Mouse (Mus musculus) lung, postnatal 0 days (tissue): Measurements from ENCODE around the gene Ssbp2. TPM values are rescaled to one million over a fixed set of nuclear protein-coding genes. Genes with fewer than 3 reads are reported as not detected.

ENCODE experiments used
- ATAC-seq: fragments of 200-750 bp; cut with Nextera tagmentation; 2 replicates; pipeline ENCODE4 v1.8.0; 2017; ENCODE audit warnings: moderate library complexity
- DNase-seq: peaks from one replicate; pipeline ENCODE4 v3.0.0-alpha.2; 2016; ENCODE audit warnings: low spot score
- H3K27ac ChIP-seq: fragments of 300-500 bp; sonication (generic); 2 replicates; pipeline ENCODE4 v1.5.1; 2014; ENCODE audit warnings: antibody characterized with exemption, mild to moderate bottlenecking, low read length, mixed read lengths
- H3K27me3 ChIP-seq: fragments of 300-500 bp; sonication (generic); replicated peaks from 2 replicates; pipeline ENCODE4 v1.6.1; 2014; ENCODE audit warnings: low read length, mixed read lengths; ENCODE audit not compliant: insufficient read depth
- H3K36me3 ChIP-seq: fragments of 300-500 bp; sonication (generic); 2 replicates; pipeline ENCODE4 v1.6.1; 2014; ENCODE audit warnings: low read length, mixed read lengths; ENCODE audit not compliant: insufficient read depth
- H3K4me1 ChIP-seq: fragments of 300-500 bp; sonication (generic); 2 replicates; pipeline ENCODE4 v1.6.1; 2014; ENCODE audit warnings: antibody characterized with exemption, low read depth, low read length, mixed read lengths; ENCODE audit not compliant: insufficient read depth
- H3K4me2 ChIP-seq: fragments of 300-500 bp; sonication (generic); replicated peaks from 2 replicates; pipeline ENCODE4 v1.6.1; 2014; ENCODE audit warnings: low read depth, mild to moderate bottlenecking, low read length, moderate library complexity, mixed read lengths
- H3K4me3 ChIP-seq: fragments of 300-500 bp; sonication (generic); 2 replicates; pipeline ENCODE4 v1.5.1; 2014; ENCODE audit warnings: low read depth, low read length
- H3K9ac ChIP-seq: fragments of 300-500 bp; sonication (generic); replicated peaks from 2 replicates; pipeline ENCODE4 v1.6.1; 2014; ENCODE audit warnings: low read depth, mild to moderate bottlenecking
- H3K9me3 ChIP-seq: fragments of 300-500 bp; sonication (generic); 2 replicates; pipeline ENCODE4 v1.6.1; 2016; ENCODE audit warnings: low read length, mixed read lengths
- CTCF ChIP-seq: IDR thresholded peaks from 2 replicates; pipeline ENCODE4 v1.5.1; 2016; ENCODE audit warnings: antibody characterized with exemption, mild to moderate bottlenecking
- EP300 ChIP-seq: IDR thresholded peaks from 2 replicates; pipeline ENCODE4 v1.6.1; 2016; ENCODE audit warnings: antibody characterized with exemption, mild to moderate bottlenecking, control low read depth
- WGBS: fragments of 180-500 bp; shearing (Covaris S2); extraction: QIAGEN DNeasy Blood & Tissue Kit; methylation state at CpG from one replicate; pipeline ENCODE4 v1.1.7; 2014; 5-methylcytosine and 5-hydroxymethylcytosine counted together
- polyA plus RNA-seq: library from polyadenylated mRNA; unstranded; fragments of >200 nt; fragmentation: Nextera tagmentation; extraction: Ambion mirVana; gene quantifications from 2 replicates; pipeline ENCODE4 v1.2.1, GENCODE M21; 2015

The Ssbp2 gene
- polyA plus RNA-seq, 1 experiment from 2014 or later, result 63.1 TPM

DNA sequence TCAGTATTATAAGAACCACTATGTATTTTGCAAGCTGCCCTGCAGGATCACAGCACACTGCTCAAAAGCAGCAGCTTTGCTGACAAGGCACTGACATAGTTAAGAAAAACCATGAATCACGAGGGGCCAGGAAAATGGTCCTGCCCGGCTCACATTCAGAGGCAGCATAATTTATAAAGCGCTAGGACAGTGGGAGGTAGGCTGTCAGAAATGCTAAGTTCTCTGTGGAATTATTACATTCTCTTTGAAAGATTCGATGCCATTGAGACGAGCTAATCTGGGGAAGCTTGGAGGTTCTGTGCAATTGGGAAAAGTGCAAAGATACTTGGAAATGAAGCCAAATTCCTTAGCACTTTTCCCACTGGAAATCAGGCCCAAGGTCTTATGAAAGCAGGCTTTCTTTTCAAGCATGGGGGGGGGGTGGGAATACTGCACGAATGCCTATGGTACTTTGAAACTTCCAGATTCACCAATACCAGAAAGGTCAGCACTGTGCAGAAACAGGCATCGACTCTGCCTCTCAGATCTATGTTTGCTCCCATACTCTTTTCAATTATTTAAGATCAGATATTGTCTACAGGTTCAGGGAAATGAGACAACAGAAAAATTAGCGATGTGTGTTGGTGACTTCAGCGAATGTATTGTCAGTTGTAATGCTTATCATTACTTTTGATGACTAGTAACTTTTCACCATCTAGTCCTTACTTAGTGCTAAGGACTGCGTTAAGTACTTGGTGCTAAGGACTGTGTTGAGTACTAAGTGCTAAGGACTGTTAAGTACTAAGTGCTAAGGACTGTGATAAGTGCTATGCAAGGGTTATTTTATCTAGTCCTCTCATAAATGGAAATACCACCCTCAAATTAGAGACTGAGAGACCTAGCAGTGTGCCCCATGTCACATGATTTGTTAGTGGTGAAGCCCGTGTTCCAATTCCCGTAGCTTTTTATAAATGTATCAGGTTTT lies 28.4 kb upstream of the Ssbp2 start:
- Histone ChIP-seq H3K4me3 (no peak overlapping the region), H3K4me2 (no peak overlapping the region), H3K27me3 (no peaks in the 10 kb centered on the region), H3K9me3 (no peaks in the 10 kb centered on the region), H3K4me1 (no peaks in the 10 kb centered on the region), H3K27ac (no peak overlapping the region), H3K36me3 (no peaks in the 10 kb centered on the region), H3K9ac (no peak overlapping the region)
- DNase-seq (no peak), ATAC-seq (no peak)
- 51% methylated on average over 12 of the region's 12 CpGs for WGBS
- no peak for TF ChIP-seq CTCF
- no peak for TF ChIP-seq EP300

DNA sequence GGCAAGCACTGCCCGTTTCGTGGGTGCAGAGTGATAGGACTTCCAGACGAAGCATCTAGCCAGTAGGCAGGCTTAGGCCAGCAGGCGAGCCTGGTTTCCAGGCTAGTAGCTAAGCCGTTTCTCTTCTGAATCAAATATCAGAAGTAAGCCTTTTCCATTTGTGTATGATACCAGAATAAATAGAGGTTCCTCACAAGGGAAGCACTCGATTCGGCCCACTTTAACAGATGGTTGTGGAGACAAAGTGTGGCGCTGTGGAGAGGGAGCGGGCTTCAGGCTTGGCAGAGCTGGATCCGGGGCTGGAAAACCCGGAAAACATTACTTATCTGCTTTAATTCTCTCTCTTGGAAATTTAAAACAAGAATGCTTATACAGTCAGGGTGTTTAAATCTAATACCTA lies 27.1 kb upstream of the Ssbp2 start:
- no peak overlapping the region for H3K4me2 ChIP-seq
- no peak for TF ChIP-seq EP300
- no peak for TF ChIP-seq CTCF
- WGBS, result 75% methylated on average over 11 of the region's 11 CpGs

DNA sequence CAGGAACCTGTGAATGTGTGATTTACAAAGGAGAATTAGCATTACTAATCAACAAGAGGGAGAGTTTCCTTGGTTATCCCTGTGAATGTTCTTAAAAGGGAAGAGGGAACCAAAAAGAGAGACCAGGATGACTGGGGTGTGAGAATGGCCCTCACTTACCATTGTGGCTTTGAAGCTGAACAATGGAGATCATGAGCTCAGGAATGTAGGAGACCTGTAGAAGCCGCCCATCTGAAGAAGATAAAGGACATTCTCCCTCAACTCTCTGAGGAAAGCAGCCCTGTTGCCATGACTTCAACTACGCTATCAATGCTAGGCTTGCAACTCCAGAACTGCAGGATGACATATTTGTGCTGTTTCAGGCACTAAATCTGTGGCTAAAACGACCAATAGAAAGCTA lies 22.2 kb upstream of the Ssbp2 start:
- Histone ChIP-seq H3K4me3 (no peak overlapping the region), H3K4me1 (no peaks in the 10 kb centered on the region), H3K4me2 (no peak overlapping the region), H3K27me3 (no peaks in the 10 kb centered on the region), H3K27ac (no peak overlapping the region), H3K9me3 (no peaks in the 10 kb centered on the region), H3K36me3 (no peaks in the 10 kb centered on the region), H3K9ac (no peak overlapping the region)
- DNase-seq (no peak), ATAC-seq (no peak)
- TF ChIP-seq CTCF (no peak), EP300 (no peak)
- 44% methylated on average over 3 of the region's 3 CpGs for WGBS

More for the DNA sequence above, 27.1 kb upstream of the Ssbp2 start:
- ATAC-seq (no peak), DNase-seq (no peak)
- H3K9me3 ChIP-seq, result no peaks in the 10 kb centered on the region
- no peak overlapping the region for H3K4me3 ChIP-seq
- no peak overlapping the region for H3K9ac ChIP-seq
- no peaks in the 10 kb centered on the region for H3K36me3 ChIP-seq
- no peaks in the 10 kb centered on the region for H3K27me3 ChIP-seq
- no peaks in the 10 kb centered on the region for H3K4me1 ChIP-seq
- no peak overlapping the region for H3K27ac ChIP-seq

DNA sequence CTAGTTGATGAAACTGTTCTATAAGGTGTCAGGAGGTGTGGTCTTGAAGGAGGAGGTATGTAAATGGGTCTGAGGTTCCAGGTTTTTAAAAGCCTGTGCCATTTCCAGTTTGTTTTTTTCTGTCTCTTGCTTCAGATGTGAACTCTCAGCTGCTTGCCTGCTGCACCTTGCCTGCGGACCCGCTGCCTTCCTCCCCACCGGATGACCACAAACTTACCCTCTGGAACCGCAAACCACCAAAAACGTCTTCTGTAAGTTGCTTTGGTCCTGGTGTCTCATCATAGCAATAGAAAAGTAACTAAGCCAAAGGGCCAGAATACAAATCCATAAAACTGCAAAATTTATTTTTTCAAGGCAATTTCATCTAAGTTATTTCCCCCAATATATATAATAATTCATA lies 18.6 kb upstream of the Ssbp2 start:
- no peak for DNase-seq
- no peaks in the 10 kb centered on the region for H3K9me3 ChIP-seq
- no peaks in the 10 kb centered on the region for H3K36me3 ChIP-seq
- no peak for TF ChIP-seq CTCF
- no peak for TF ChIP-seq EP300
- H3K4me3 ChIP-seq, result no peak overlapping the region
- no peak for ATAC-seq
- no peak overlapping the region for H3K4me2 ChIP-seq
- no peaks in the 10 kb centered on the region for H3K4me1 ChIP-seq
- no peak overlapping the region for H3K27ac ChIP-seq
- no peaks in the 10 kb centered on the region for H3K27me3 ChIP-seq
- 93% methylated on average over 5 of the region's 5 CpGs for WGBS
- H3K9ac ChIP-seq, result no peak overlapping the region

DNA sequence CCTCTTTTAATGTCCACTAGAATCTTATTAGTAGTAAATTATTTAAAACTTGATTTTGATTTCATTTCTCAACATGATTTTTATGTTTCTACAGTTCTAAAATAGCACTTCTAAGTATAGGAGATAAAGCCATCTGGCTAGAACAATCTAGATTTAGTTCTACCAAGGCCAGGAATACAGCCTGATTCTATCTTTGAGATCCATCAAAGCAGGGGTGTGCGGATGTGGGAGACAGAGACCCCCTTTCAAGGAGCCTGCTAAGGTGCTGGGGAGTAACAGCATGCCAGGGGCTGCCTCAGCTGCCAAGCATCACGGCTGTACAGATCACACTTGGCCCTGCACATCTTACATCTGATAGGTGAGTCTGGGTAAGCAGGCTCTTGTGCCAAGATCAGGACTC lies 13.4 kb upstream of the Ssbp2 start:
- H3K4me3 ChIP-seq, result no peak overlapping the region
- no peak overlapping the region for H3K9ac ChIP-seq
- H3K4me1 ChIP-seq, result no peaks in the 10 kb centered on the region
- H3K27ac ChIP-seq, result no peak overlapping the region
- WGBS, result 79% methylated on average over 2 of the region's 2 CpGs
- H3K27me3 ChIP-seq, result no peaks in the 10 kb centered on the region
- no peak overlapping the region for H3K4me2 ChIP-seq
- TF ChIP-seq EP300 (no peak), CTCF (no peak)
- no peaks in the 10 kb centered on the region for H3K9me3 ChIP-seq
- ATAC-seq (no peak), DNase-seq (no peak)
- no peaks in the 10 kb centered on the region for H3K36me3 ChIP-seq

DNA sequence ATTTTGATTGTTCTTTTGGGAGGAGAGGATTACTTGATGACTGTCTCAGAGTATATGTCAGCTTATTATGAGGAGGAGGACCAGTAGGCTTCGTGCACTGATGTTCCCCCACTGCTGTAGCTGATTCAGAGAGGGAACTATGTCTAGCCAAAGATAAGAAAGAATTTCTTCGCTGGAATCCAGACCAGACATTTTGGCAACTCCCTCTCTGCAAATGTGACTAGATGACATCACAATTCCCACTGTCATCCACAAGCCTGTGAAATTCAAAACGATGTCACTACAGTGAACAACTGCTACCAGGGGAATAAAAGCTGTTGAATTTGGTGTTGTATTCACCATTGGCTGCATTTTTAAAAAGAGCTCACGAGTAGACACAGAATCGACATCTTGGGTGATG lies 11.1 kb upstream of the Ssbp2 start:
- no peak for TF ChIP-seq EP300
- no peak for TF ChIP-seq CTCF
- ATAC-seq (no peak), DNase-seq (no peak)
- no peak overlapping the region for H3K4me2 ChIP-seq
- H3K27me3 ChIP-seq, result no peaks in the 10 kb centered on the region
- no peak overlapping the region for H3K27ac ChIP-seq
- 57% methylated on average over 5 of the region's 5 CpGs for WGBS
- no peaks in the 10 kb centered on the region for H3K4me1 ChIP-seq
- H3K36me3 ChIP-seq, result no peaks in the 10 kb centered on the region
- no peak overlapping the region for H3K4me3 ChIP-seq
- no peaks in the 10 kb centered on the region for H3K9me3 ChIP-seq
- no peak overlapping the region for H3K9ac ChIP-seq
